Mouse (Mus musculus): Measurements from ENCODE around the gene Ckmt2. TPM values are rescaled to one million over a fixed set of nuclear protein-coding genes. Genes with fewer than 3 reads are reported as not detected.
A peak's percentile ranks its signal among the peaks of the same experiment; 100 is the strongest.

Ckmt2 gene
- total and polyA plus RNA-seq, 3 experiments = 2,250 to 2,602 (median 2,389) TPM

- H3K79me2 ChIP-seq (replicated peaks; ENCODE audit: control insufficient read depth, insufficient read depth, low read length) = no peaks in the 10 kb centered on the region
- no peak overlapping the region for H3K4me3 ChIP-seq
- intact Hi-C loops (cut with DNase I) = no loop called here
- H3K9ac ChIP-seq (ENCODE audit: low read depth, low read length) = no peak overlapping the region
- no peaks in the 10 kb centered on the region for H3K27me3 ChIP-seq (ENCODE audit: control insufficient read depth, insufficient read depth, low read length)
- H3K27ac ChIP-seq = no peak overlapping the region
- WGBS = 82% methylated on average over 5 of the region's 5 CpGs
- TF ChIP-seq EP300 (IDR thresholded peaks at IDR 0.05; ENCODE audit: insufficient read depth, low read depth, low read length) (no peak), POLR2A (IDR thresholded peaks at IDR 0.05; ENCODE audit: insufficient read depth, low read depth, low read length) (no peak), CTCF (IDR thresholded peaks at IDR 0.05) (no peak)
- H3K4me1 ChIP-seq (ENCODE audit: control insufficient read depth, insufficient read depth, low read length) = no peaks in the 10 kb centered on the region
- no peaks in the 10 kb centered on the region for H3K36me3 ChIP-seq (ENCODE audit: control insufficient read depth, insufficient read depth, low read length)
- no peak for DNase-seq
Measured at GRCm38 (mm10) chr13:91814670-91815069, 62.0 kb downstream of the Ckmt2 start.

- Histone ChIP-seq H3K79me2 (replicated peaks; ENCODE audit: control insufficient read depth, insufficient read depth, low read length) (no peaks in the 10 kb centered on the region), H3K4me3 (no peak overlapping the region), H3K27ac (no peak overlapping the region), H3K27me3 (ENCODE audit: control insufficient read depth, insufficient read depth, low read length) (no peaks in the 10 kb centered on the region), H3K9ac (ENCODE audit: low read depth, low read length) (no peak overlapping the region), H3K4me1 (ENCODE audit: control insufficient read depth, insufficient read depth, low read length) (peaks cover 4% of the 10 kb centered on the region; the same call in 1 of the 2 replicates), H3K36me3 (ENCODE audit: control insufficient read depth, insufficient read depth, low read length) (no peaks in the 10 kb centered on the region; the same call in none of the 2 replicates)
- TF ChIP-seq POLR2A (IDR thresholded peaks at IDR 0.05; ENCODE audit: insufficient read depth, low read depth, low read length) (no peak), CTCF (IDR thresholded peaks at IDR 0.05) (peak; percentile 80)
- no peak for DNase-seq
- intact Hi-C loops (cut with DNase I) = loop anchor here (5.0 kb wide), 2 partner anchors 43 to 528 kb away; no protein-coding TSS in a partner anchor
- 33% methylated on average over 2 of the region's 2 CpGs for WGBS
Measured at GRCm38 (mm10) chr13:91809476-91809875, 67.2 kb downstream of the Ckmt2 start.

GRCm38 (mm10) chr13:91807874-91808575, 68.7 kb downstream of the Ckmt2 start:
- intact Hi-C loops (cut with DNase I) = loop anchor here (5.0 kb wide), 2 partner anchors 44 to 529 kb away; no protein-coding TSS in a partner anchor
- H3K9ac ChIP-seq (ENCODE audit: low read depth, low read length) = peak overlapping the region; percentile 53
- peak overlapping the region; percentile 99 for H3K4me3 ChIP-seq
- peak overlapping the region; percentile 87 for H3K27ac ChIP-seq
- 27% methylated on average over 20 of the region's 20 CpGs for WGBS
- no peaks in the 10 kb centered on the region for H3K27me3 ChIP-seq (ENCODE audit: control insufficient read depth, insufficient read depth, low read length)
- no peaks in the 10 kb centered on the region; the same call in 1 of the 2 replicates for H3K79me2 ChIP-seq (replicated peaks; ENCODE audit: control insufficient read depth, insufficient read depth, low read length)
- TF ChIP-seq POLR2A (IDR thresholded peaks at IDR 0.05; ENCODE audit: insufficient read depth, low read depth, low read length) (no peak), EP300 (IDR thresholded peaks at IDR 0.05; ENCODE audit: insufficient read depth, low read depth, low read length) (no peak), CTCF (IDR thresholded peaks at IDR 0.05) (no peak)
- H3K4me1 ChIP-seq (ENCODE audit: control insufficient read depth, insufficient read depth, low read length) = peaks cover 4% of the 10 kb centered on the region; the same call in 1 of the 2 replicates
- DNase-seq = no peak
- no peaks in the 10 kb centered on the region; the same call in none of the 2 replicates for H3K36me3 ChIP-seq (ENCODE audit: control insufficient read depth, insufficient read depth, low read length)

- peak within 1 kb of the TSS; percentile 87 for H3K27ac ChIP-seq
- no peaks in the 10 kb centered on the region; the same call in 1 of the 2 replicates for H3K79me2 ChIP-seq (replicated peaks; ENCODE audit: control insufficient read depth, insufficient read depth, low read length)
- intact Hi-C loops (cut with DNase I) = loop anchor here (5.0 kb wide), 2 partner anchors 45 to 530 kb away; no protein-coding TSS in a partner anchor
- WGBS = under 1% methylated on average over 50 of the region's 50 CpGs
- H3K27me3 ChIP-seq (ENCODE audit: control insufficient read depth, insufficient read depth, low read length) = no peaks in the 10 kb centered on the region
- H3K4me3 ChIP-seq = peak within 1 kb of the TSS; percentile 99
- H3K36me3 ChIP-seq (ENCODE audit: control insufficient read depth, insufficient read depth, low read length) = no peaks in the 10 kb centered on the region; the same call in none of the 2 replicates
- H3K4me1 ChIP-seq (ENCODE audit: control insufficient read depth, insufficient read depth, low read length) = peaks cover 4% of the 10 kb centered on the region; the same call in 1 of the 2 replicates
- DNase-seq = peak; percentile 90 to 91
- peak within 1 kb of the TSS; percentile 97 for H3K9ac ChIP-seq (ENCODE audit: low read depth, low read length)
- TF ChIP-seq CTCF (IDR thresholded peaks at IDR 0.05) (peak; percentile 51), EP300 (IDR thresholded peaks at IDR 0.05; ENCODE audit: insufficient read depth, low read depth, low read length) (peak; percentile 52; the same call in 1 of the 2 replicates), POLR2A (IDR thresholded peaks at IDR 0.05; ENCODE audit: insufficient read depth, low read depth, low read length) (peak; percentile 94)
Measured at GRCm38 (mm10) chr13:91807155-91807839, 69.4 kb downstream of the Ckmt2 start, which contains the start of gene Zcchc9. Gene Zcchc9, minus strand, starts transcription at chr13:91807705.

Other genes with a start within 250 kb of the Ckmt2 start
- not detected for gene Acot12, start 135.4 kb downstream of the Ckmt2 start, total RNA-seq (2021)
- gene Acot12, start 135.4 kb downstream of the Ckmt2 start, polyA plus RNA-seq (2012; rRNA removed) = 0.06 and 0.16 TPM in 2 replicates
- gene Zcchc9, start 69.2 kb downstream of the Ckmt2 start, total RNA-seq (2021) = 10 to 100 TPM; 12.6 to 14.2 TPM
- 10.2 and 17.0 TPM in 2 replicates for gene Zcchc9, start 69.2 kb downstream of the Ckmt2 start, polyA plus RNA-seq (2012; rRNA removed)